Mouse (Mus musculus): Measurements from ENCODE around the gene Rplp1.

- TF ChIP-seq POLR2A (IDR thresholded peaks at IDR 0.05; ENCODE audit: borderline replicate concordance, low read depth, low read length) (no peak), CTCF (IDR thresholded peaks at IDR 0.05; ENCODE audit: low read depth, low read length) (no peak)
These were observed 3.7 kb downstream of the Rplp1 start for GRCm38 (mm10) chr9:61910526-61911256.
